Comparison of ENCODE assay signal across 8 mouse cellular contexts in genomic region chr1:152901419-152901764, GRCm38 (mm10). TPM values are rescaled to one million over a fixed set of nuclear protein-coding genes. Genes with fewer than 3 reads are reported as not detected.
DNase-seq lines count a peak whose midpoint lies in the region; ATAC-seq and TF ChIP-seq lines count a peak whose summit lies in the region.

No protein-coding gene starts in this region.

- DNase-seq in gastrocnemius, adult 2 months = no peak
- no peak for DNase-seq in gastrocnemius, postnatal 10 days
- peak; percentile 55 for DNase-seq in 416B (ENCODE audit: low read depth)
- DNase-seq in forebrain, embryonic 10.5 days (ENCODE audit: extremely low spot score, low spot score) = no peak
- DNase-seq in layer of hippocampus, adult 8-10 months (ENCODE audit: low spot score in 2 of 2) = no peak
- DNase-seq in left cerebral cortex, adult 18-20 months (ENCODE audit: low spot score in 2 of 2) = no peak
- no peak for DNase-seq in gastrocnemius, postnatal 4 days (ENCODE audit: low spot score in 2 of 2)

- TF ChIP-seq CTCF in gastrocnemius, adult 2 months (IDR thresholded peaks at IDR 0.05) = no peak

- WGBS in forebrain, embryonic 10.5 days = 6% methylated on average over 6 of the region's 6 CpGs
- 3% methylated on average over 6 of the region's 6 CpGs for WGBS in liver, embryonic 12.5 days (ENCODE audit: insufficient replicate concordance)

- peaks cover 29% of the 10 kb centered on the region for H3K36me3 ChIP-seq in forebrain, embryonic 10.5 days (replicated peaks)
- peaks cover 15% of the 10 kb centered on the region for H3K36me3 ChIP-seq in liver, embryonic 12.5 days

- H3K9ac ChIP-seq in liver, embryonic 12.5 days = peak overlapping the region; percentile 96

- no peaks in the 10 kb centered on the region for H3K27me3 ChIP-seq in forebrain, embryonic 10.5 days (ENCODE audit: poor library complexity, severe bottlenecking)
- H3K27me3 ChIP-seq in liver, embryonic 12.5 days (replicated peaks) = no peaks in the 10 kb centered on the region

- peak overlapping the region; percentile 96 for H3K4me3 ChIP-seq in gastrocnemius, adult 2 months
- H3K4me3 ChIP-seq in forebrain, embryonic 10.5 days = peak overlapping the region; percentile 75
- H3K4me3 ChIP-seq in liver, embryonic 12.5 days = peak overlapping the region; percentile 96

- no peak for ATAC-seq in liver, embryonic 12.5 days

- no peaks in the 10 kb centered on the region for H3K9me3 ChIP-seq in forebrain, embryonic 10.5 days
- H3K9me3 ChIP-seq in liver, embryonic 12.5 days (replicated peaks) = no peaks in the 10 kb centered on the region

- H3K27ac ChIP-seq in gastrocnemius, adult 2 months = peak overlapping the region; percentile 100; the same call in 1 of the 2 replicates
- peak overlapping the region; percentile 99 for H3K27ac ChIP-seq in forebrain, embryonic 10.5 days
- H3K27ac ChIP-seq in liver, embryonic 12.5 days = peak overlapping the region; percentile 97; the same call in 1 of the 2 replicates

- peaks cover 31% of the 10 kb centered on the region for H3K4me1 ChIP-seq in forebrain, embryonic 10.5 days
- peaks cover 28% of the 10 kb centered on the region for H3K4me1 ChIP-seq in liver, embryonic 12.5 days

- peak overlapping the region; percentile 93 for H3K4me2 ChIP-seq in liver, embryonic 12.5 days

- intact Hi-C loops in gastrocnemius, adult 2 months (cut with DNase I) = loop anchor here (5.0 kb wide), 1 partner anchor 134 kb away; the partner anchor contains the start of genes Arpc5 and Rgl1

RNA-seq across cellular contexts. Expression of gene Smg7, which starts 1.1 kb away (rescaled TPM):
- 10 to 100 TPM; 38.7 to 40.4 TPM for total RNA-seq in gastrocnemius, adult 2 months (2021)
- total RNA-seq in gastrocnemius, postnatal 10 days (2021) = 10 to 100 TPM; 39.6 to 42.2 TPM
- 38.0 and 40.3 TPM in 2 replicates for polyA plus RNA-seq in forebrain, embryonic 10.5 days (2016; fragmentation: Nextera tagmentation; extraction: Ambion mirVana)
- polyA plus RNA-seq in liver, embryonic 12.5 days (2016; fragmentation: Nextera tagmentation; extraction: Ambion mirVana) = 16.7 and 17.4 TPM in 2 replicates
- total RNA-seq in layer of hippocampus, adult 8-10 months (2022) = 100 to 1,000 TPM in 2 of 4 experiments, 10 to 100 TPM in 2; 79.1 to 117 (median 92.9) TPM
- total RNA-seq in left cerebral cortex, adult 18-20 months (2021) = 10 to 100 TPM; 94.9 to 99.6 TPM
- total RNA-seq in gastrocnemius, postnatal 4 days (2021) = 10 to 100 TPM; 43.2 to 54.7 TPM

RNA-seq across cellular contexts. Expression of gene Nmnat2, which starts 53.4 kb away (rescaled TPM):
- total RNA-seq in gastrocnemius, adult 2 months (2021) = under 1 TPM; 0.28 TPM
- 1 to 10 TPM; 2.3 to 3.8 TPM for total RNA-seq in gastrocnemius, postnatal 10 days (2021)
- polyA plus RNA-seq in forebrain, embryonic 10.5 days (2016; fragmentation: Nextera tagmentation; extraction: Ambion mirVana) = 8.0 and 8.7 TPM in 2 replicates
- 0.05 TPM in 1 of 2 replicates, not detected in the other for polyA plus RNA-seq in liver, embryonic 12.5 days (2016; fragmentation: Nextera tagmentation; extraction: Ambion mirVana)
- 100 to 1,000 TPM; 137 to 148 (median 140) TPM for total RNA-seq in layer of hippocampus, adult 8-10 months (2022)
- total RNA-seq in left cerebral cortex, adult 18-20 months (2021) = 100 to 1,000 TPM; 170 to 172 TPM
- total RNA-seq in gastrocnemius, postnatal 4 days (2021) = 1 to 10 TPM; 2.0 to 3.4 TPM

Comparison
In these comparisons a context has a peak if more than half of its experiments do, and no peak if none do; other contexts are left out.
1. RNA of gene Nmnat2, which starts 53.4 kb away (total RNA-seq): 170 to 172 TPM in left cerebral cortex, adult 18-20 months and 137 to 148 TPM in layer of hippocampus, adult 8-10 months; 2.3 to 3.8 TPM in gastrocnemius, postnatal 10 days, 2.0 to 3.4 TPM in gastrocnemius, postnatal 4 days and 0.28 TPM in gastrocnemius, adult 2 months; every median in the first group is over 10 times any median in the second.
2. Peak in every context shown above with its lines, with median percentiles within 50 percentile points of each other: H3K27ac ChIP-seq and H3K4me3 ChIP-seq.